Mouse (Mus musculus) mesoderm, embryonic 11.5 days (tissue): ENCODE measurements around the gene Hspb8.

Experiments
- DNase-seq: peaks from one replicate; pipeline ENCODE4 v3.0.0-alpha.2; 2012; ENCODE audit warnings: low read depth, low spot score

Hspb8 gene

DNA sequence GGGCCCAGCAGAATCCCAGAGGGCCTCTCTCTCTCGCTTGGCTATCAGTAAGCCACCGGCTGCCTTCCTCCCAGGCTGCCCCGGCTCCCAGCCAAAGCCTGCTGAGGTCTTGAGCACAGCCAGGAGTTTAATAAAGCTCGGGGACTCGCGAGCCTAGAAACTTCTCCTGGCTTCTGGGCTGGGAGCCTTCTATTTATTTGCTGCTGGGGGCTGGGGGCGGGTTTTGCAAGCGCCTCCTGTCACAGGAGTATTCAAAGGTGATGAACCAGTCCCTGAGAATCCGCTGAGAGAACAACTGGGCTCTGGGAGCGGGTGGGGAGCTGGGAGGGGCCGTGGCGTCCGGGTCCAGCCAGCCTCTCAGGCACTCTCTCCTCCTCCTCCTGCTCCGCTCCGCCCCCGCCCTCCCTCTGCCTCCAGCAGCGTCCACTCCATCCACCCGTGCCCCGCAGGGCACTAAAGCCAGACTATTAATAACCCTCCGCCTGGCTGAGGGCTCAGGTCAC lies at the start of gene Hspb8:
Gene Hspb8 (minus strand): TSS at position 166 of the 503 bp plus-strand sequence.
- peak; percentile 70 for DNase-seq

DNA sequence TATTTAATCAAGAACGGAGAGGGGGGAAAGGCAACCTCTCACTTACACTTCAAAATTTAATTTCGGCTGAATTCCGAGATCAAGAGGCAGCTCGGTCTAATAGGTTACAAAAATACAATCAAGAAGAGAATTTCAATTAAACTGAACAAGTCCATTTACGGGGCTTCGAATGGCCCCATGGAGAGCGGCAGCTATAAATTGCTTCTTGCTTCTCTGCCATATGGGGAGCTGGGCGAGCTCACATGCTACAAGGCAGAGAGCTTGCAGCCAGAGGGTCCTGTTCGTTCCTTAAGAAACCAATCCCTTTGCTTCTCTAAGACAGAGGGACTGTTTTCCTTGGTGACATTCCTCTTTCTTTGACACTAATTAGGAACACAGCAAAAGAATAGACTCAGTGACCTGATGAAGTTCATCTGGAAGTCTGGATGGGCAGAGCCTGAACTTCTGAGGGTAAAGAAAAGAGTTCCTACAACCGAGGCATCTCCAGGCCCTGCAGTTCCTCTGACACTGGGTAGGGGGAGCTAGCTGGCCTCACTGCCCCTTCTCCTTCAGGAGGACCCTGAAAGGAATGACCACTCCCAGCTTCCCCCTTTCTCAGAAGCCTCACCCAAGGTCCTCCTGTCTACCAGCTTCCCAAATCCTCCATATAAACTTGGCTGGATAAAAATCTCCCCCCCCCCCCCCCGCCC lies 38.8 kb upstream of the Hspb8 start:
- DNase-seq, result peak; percentile 25

DNA sequence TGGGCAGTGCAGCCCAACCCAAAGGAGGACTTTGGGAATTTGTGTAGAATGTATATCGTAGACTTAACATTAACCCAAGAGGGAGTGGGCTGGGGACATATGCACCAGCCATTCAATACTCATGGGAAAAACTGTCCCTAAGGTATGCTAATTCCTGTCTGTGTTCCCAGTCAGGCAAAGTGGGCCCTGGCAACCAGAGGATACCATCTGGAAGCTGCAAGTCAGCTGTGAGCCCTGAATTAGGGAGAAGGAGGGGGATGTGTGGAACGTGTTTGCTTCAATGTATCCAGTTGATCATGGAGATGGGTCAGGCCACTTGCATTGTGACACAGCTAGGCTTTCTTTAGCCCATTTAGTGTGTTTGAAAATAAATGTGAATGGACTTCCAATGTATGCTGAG lies 37.3 kb upstream of the Hspb8 start:
- no peak for DNase-seq

- DNase-seq, result no peak
Observed at GRCm38 (mm10) chr5:116457791-116458190, 35.1 kb upstream of the Hspb8 start.

DNA sequence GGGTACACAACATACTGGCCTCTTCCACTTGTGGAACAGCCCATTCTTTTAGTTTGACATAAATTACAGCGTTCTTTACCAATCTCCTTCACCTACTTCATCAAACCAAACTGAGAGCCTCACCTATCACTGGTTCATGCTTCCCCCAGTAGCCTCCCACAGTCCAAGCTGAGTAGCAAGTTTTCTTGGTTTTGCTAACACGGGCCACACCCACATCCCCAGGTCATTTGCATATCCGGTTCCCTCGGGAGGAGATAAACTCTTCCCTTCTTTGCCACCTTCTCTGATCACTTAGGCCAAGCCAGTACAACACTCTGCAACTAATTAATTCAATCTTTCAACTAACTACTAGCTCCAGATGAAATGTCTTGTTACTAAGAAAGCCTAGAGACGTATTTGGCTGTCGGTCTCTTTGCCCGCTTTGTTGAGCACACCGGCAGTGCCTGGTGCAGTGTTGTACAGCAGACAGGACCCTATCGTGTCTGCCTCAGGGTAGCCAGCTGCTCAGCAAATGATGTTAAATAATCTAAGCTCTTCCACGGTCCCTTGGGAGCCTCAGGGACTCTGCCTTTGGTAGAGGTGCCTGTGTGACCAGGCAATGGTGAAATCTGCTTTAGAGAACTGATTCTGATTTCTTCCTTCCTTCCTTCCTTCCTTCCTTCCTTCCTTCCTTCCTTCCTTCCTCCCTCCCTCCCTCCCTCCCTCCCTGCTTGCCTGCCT lies 34.3 kb upstream of the Hspb8 start:
- peak; percentile 39 for DNase-seq

GRCm38 (mm10) chr5:116453401-116453851 lies 30.8 kb upstream of the Hspb8 start:
- peak; percentile 51 for DNase-seq

GRCm38 (mm10) chr5:116450901-116451300 lies 28.2 kb upstream of the Hspb8 start:
- DNase-seq, result no peak

GRCm38 (mm10) chr5:116449522-116450225 lies 27.0 kb upstream of the Hspb8 start:
- DNase-seq, result no peak

DNA sequence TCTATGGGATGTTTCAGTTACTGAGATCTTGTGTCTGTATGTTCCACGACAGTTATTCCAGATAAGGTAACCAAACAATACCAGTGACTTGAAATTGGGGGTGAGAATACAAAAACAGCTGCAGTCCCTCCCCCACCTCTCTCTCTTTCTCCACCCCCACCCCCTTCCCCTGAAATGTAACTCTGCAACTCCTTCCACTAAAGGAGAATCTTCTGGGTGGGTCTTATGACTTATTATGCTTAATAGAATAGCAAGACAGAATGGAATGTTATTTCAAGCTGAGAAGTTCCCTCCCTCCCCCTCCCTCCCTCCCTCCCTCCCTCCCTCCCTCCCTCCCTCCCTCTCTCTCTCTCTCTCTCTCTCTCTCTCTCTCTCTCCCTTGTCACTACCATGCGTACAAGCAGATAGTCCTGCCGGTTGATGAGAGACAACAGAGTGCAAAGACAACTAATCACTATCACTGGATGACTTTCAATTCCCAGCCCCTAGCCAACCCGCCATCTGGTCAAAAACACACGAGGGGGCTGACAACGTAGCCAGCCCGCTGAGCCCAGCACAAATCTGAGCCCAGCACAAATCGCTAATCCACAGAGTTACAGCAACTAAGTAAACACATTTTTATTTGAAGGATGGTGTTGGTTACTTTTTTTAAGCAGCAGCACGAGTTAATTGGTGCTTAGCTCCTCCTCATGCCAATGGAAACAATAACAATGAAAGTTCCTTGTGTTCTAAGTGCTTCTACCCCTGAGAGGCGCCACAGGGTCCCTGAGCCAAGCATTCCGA lies 25.9 kb upstream of the Hspb8 start:
- DNase-seq, result no peak

DNA sequence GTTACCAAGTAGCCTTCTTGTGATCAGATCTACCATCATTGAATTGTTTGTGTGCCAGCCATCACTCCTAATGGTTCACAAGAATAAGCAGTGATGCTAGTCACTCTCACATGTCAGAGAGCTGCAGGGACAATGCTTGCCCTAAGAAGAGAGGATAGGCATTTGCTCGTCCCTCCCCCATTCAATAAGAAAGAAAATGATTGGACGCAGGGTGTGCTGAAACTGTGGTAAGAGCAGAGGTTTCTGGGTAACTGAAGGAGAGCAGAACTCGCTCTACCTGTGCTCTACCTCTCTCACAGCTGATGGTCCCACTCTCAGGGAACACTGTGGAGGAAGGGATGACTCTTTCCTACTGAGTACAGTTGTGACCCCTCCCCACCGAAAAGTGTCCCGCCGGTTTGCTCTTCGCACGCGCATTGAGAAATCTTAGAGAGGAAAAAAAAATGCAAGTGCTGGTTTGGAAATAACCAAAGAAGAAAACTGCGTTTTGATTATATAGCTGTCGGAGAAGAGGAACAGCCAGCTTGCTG lies 25.2 kb upstream of the Hspb8 start:
- DNase-seq, result no peak

GRCm38 (mm10) chr5:116446552-116446951 lies 23.9 kb upstream of the Hspb8 start:
- no peak for DNase-seq

GRCm38 (mm10) chr5:116445634-116446367 lies 23.1 kb upstream of the Hspb8 start:
- DNase-seq, result no peak

DNA sequence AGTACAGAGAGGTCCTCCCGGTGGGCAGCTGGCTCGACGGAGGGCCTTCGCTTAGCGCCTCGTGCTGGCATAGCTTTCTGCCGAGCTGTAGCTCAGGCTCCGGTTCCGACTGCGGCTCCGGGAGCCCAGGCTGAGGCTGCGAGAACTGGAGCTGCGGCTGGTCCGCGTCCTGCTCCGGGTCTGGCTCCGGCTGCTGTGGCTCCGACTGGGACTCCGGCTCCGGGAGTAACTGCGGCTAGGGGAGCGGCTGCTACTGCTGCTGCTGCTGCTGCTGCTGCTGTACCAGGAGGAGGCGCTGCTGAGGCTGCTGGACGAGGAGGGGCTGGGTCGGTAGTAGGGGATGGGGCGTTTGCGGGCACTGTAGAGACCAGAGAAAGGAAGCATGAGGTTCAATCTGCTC lies 21.9 kb upstream of the Hspb8 start:
- no peak for DNase-seq

GRCm38 (mm10) chr5:116443459-116443940 lies 20.8 kb upstream of the Hspb8 start:
- no peak for DNase-seq

DNA sequence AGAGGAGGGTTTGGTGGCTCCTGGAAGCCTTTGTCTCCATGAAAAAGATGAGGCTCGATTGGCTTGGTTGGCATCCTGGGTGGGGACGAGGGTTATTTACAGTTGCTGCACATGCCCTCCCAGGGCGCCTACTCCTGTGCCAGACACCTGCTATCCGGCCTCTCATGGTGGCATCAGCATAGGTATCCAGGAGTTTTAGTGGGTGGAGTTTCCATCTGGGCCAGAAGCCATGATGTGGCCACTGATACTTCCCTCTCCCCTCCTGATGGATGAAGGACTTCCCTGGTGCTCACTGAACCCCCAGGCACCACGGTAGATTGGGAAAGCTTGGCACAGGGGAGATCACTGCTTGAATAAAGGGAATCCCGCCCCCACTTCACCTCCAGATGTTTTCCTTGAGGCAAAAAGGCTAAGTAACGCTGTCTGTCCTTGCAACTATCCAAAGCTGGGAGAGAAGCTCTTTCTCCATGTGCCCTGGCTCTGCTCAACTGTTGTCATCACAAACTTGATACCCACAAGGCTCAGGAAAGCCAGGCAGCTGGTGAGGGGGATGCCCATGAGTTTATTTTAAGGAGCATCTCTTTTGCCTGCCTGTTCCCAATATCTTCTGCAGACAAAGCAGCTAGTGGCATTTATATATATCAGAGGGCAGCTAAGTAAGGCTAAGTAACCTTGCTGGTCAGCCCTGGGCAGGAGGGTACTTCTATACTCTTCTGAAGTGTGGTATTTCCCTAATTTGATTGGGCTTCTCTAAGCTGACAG lies 20.2 kb upstream of the Hspb8 start:
- no peak for DNase-seq

- DNase-seq, result no peak
Observed at GRCm38 (mm10) chr5:116440251-116440650, 17.6 kb upstream of the Hspb8 start.

DNA sequence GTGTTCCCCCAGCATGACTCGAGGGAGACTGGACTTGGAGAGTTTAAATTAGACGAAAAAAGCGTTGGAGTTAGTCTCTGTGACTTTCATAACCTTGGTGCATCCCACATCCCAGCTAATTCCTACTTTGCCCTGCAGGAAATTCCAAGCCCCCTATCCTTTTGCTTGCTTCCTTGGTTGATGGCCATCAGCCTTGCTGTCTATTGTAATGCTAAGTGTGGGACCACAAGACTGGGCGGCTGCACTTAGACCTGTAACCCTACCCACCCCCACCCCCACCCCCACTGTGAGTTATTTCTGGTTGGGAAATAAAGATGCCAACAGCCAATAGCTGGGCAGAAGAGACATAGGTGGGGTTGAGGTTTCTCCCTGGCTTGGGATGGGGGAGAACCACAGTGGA lies 15.7 kb upstream of the Hspb8 start:
- DNase-seq, result no peak

GRCm38 (mm10) chr5:116436117-116436516 lies 13.5 kb upstream of the Hspb8 start:
- DNase-seq, result no peak

DNA sequence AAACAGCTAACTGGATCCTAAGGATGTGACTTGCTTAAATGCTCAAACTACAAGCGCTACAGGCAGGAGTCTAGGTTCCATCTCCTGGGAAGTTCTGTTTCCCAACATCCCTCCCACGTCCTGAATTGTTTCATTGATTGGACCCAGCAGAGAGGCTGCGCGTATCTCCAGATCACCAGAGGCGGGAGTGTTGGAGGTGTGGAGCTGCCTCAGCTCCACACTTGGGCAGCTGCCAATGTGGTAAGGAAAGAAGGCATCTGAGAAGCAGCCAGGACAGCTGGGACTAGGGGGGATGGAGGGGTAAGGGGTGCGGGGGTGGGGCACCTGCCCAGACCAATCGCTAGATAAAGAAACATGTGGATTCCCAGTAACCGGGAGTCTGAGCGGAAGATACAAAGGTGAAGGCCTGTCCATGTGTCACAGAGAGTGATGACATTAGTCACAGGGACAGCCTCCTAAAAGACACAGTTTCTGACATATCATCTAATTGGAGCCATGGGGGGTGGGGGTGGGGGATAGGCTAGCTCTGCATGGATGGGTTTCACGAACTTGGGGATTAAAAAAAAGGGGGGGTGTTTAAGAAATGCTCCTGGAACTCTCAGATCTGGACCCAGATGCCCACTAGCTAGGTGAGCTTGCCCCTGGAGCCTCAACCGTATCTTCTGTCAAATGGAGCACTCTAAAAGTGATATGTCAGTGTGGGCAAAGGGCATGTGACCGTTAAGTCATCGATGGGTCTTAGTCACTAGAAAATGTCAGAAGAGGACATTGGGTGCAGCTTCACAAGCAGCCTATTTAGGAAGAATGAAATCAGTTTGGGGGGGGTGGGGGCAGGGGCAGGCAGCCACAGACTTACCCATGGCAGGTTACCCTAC lies 12.5 kb upstream of the Hspb8 start:
- no peak for DNase-seq
